Mouse (Mus musculus) liver, adult 2 months (tissue): Measurements from ENCODE around the gene Ttll11. TPM values are rescaled to one million over a fixed set of nuclear protein-coding genes. Genes with fewer than 3 reads are reported as not detected.

Experiments used
- DNase-seq: peaks from one replicate; pipeline ENCODE4 v3.0.0-alpha.2; 2011; ENCODE audit warnings: low read depth, low spot score; ENCODE audit errors: extremely low read depth
- H3K27ac ChIP-seq: fragments of 200-500 bp; replicated peaks from 2 replicates; pipeline ENCODE4 v1.5.1; 2012; ENCODE audit warnings: low read depth, mild to moderate bottlenecking, control low read depth, inconsistent platforms, low read length; ENCODE audit not compliant: insufficient read depth
- H3K27me3 ChIP-seq: fragments of 200-500 bp; 2 replicates; pipeline ENCODE4 v1.6.1; 2012; ENCODE audit warnings: mild to moderate bottlenecking, moderate library complexity, low read length, inconsistent platforms; ENCODE audit not compliant: control insufficient read depth, insufficient read depth
- H3K36me3 ChIP-seq: fragments of 200-500 bp; 2 replicates; pipeline ENCODE4 v1.6.1; 2012; ENCODE audit warnings: low read length, inconsistent platforms; ENCODE audit not compliant: control insufficient read depth, insufficient read depth
- H3K4me1 ChIP-seq: fragments of 200-500 bp; 2 replicates; pipeline ENCODE4 v1.6.1; 2011; ENCODE audit warnings: low read length; ENCODE audit not compliant: control insufficient read depth, insufficient read depth
- H3K4me3 ChIP-seq: fragments of 200-500 bp; 2 replicates; pipeline ENCODE4 v1.5.1; 2011; ENCODE audit warnings: low read depth, mild to moderate bottlenecking, control low read depth, low read length, moderate library complexity; ENCODE audit not compliant: insufficient read depth
- H3K79me2 ChIP-seq: fragments of 200-500 bp; 2 replicates; pipeline ENCODE4 v1.6.1; 2012; ENCODE audit warnings: inconsistent platforms, mild to moderate bottlenecking, low read length, moderate library complexity; ENCODE audit not compliant: control insufficient read depth, insufficient read depth
- H3K9ac ChIP-seq: fragments of 200-500 bp; 2 replicates; pipeline ENCODE4 v1.6.1; 2012; ENCODE audit warnings: low read depth, mild to moderate bottlenecking, control low read depth, inconsistent platforms, low read length
- CTCF ChIP-seq: fragments of 200-500 bp; IDR thresholded peaks from 2 replicates; pipeline ENCODE4 v1.5.1; 2011; ENCODE audit warnings: low read depth, low read length, control low read depth
- POLR2A ChIP-seq: fragments of 200-500 bp; IDR thresholded peaks from 2 replicates; pipeline ENCODE4 v1.6.1; 2011; ENCODE audit warnings: low read length, control low read depth; ENCODE audit not compliant: insufficient read depth; ENCODE audit errors: extremely low read depth
- WGBS: fragments of 180-500 bp; shearing (Covaris S2); methylation state at CpG from one replicate; pipeline ENCODE4 v1.1.7; 2018; 5-methylcytosine and 5-hydroxymethylcytosine counted together
- polyA plus RNA-seq: library from polyadenylated mRNA; depleted of rRNA; stranded (reverse); fragments of >200 nt; gene quantifications from 2 replicates; pipeline ENCODE4 v1.2.3, GENCODE M21; 2012
- total RNA-seq: library from RNA; depleted of rRNA; stranded (reverse); fragments of >200 nt; gene quantifications from 2 replicates; pipeline ENCODE4 v1.2.3, GENCODE M21; 2014

Gene Ttll11
- total and polyA plus RNA-seq, 2 experiments: 0.09 to 0.55 TPM

DNA sequence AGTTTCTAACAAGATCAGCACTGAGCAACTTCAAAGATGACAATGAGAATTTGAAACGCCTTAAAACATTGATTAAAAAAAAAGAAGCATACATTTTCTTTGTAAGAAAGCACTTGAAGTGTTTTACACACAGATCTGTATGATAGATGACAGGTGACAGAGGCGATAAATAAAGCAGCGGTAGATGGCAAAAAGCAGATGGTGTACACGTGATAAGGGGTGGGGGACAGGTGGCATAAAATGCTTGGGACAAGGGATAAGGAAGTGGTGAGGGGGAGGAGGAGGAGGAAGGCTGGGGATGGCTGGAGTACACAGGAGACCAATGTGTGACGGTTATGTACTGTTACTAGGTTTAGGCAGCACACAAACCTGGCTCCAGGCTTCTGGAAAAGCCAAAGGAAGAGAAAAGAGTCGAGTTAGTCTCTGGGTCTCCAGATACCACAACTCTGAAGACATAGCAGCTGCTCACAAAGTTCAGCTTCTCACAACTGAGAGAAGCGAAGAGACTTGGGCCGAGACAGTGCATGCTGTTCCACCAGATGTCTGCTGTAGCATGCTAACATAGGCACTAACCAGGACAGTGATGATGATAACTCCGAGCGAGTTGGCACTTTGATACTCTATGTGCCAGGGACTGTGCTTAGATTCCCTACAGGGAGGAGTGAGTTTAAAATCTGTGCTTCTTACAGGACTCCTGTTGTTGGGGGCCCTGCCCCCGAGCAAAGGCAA lies 140.8 kb downstream of the Ttll11 start:
- no peak overlapping the region for H3K9ac ChIP-seq
- no peak overlapping the region for H3K27ac ChIP-seq
- H3K4me1 ChIP-seq: no peaks in the 10 kb centered on the region; the same call in 1 of the 2 replicates
- H3K4me3 ChIP-seq: no peak overlapping the region
- H3K79me2 ChIP-seq: no peaks in the 10 kb centered on the region
- WGBS: 90% methylated on average over 11 of the region's 11 CpGs
- no peak for DNase-seq
- TF ChIP-seq CTCF: no peak
- no peak for TF ChIP-seq POLR2A
- H3K36me3 ChIP-seq: no peaks in the 10 kb centered on the region
- no peaks in the 10 kb centered on the region for H3K27me3 ChIP-seq

DNA sequence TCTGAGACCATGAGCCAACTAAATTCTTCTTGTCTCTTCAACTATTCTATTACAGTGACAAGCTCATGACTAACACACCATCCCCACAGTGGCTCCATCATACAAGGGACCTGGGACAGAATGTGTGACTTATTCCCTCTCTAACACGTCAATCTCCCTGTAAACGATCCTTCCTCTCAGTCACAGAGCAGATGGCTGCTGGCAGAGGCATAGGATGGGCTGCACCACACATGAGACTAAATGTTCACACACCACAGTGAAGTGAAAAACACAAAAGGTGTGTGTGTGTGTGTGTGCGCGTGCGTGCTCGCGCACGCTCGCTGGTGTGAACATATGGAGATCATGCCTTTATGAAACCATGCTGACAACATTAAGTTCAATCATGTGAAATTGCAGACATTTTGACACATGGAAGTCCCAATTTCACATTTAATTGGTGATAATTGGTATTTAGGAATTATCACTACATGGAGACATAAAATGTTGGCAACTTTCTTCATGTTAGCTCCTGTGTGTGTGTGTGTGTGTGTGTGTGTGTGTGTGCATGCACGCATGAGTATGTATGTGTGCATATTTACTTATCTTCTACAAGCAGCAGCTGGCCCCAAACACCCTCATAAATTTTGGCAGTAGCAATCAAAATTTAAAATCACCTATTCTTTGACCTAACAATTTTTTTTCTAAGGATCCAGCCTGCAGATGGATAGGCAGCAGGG lies 145.4 kb downstream of the Ttll11 start:
- no peak for DNase-seq
- Histone ChIP-seq H3K79me2 (no peaks in the 10 kb centered on the region), H3K9ac (no peak overlapping the region), H3K27me3 (no peaks in the 10 kb centered on the region), H3K4me1 (peaks cover 2% of the 10 kb centered on the region; the same call in 1 of the 2 replicates), H3K27ac (no peak overlapping the region), H3K36me3 (no peaks in the 10 kb centered on the region), H3K4me3 (no peak overlapping the region)
- TF ChIP-seq CTCF (no peak), POLR2A (no peak)
- WGBS: 97% methylated on average over 10 of the region's 10 CpGs

DNA sequence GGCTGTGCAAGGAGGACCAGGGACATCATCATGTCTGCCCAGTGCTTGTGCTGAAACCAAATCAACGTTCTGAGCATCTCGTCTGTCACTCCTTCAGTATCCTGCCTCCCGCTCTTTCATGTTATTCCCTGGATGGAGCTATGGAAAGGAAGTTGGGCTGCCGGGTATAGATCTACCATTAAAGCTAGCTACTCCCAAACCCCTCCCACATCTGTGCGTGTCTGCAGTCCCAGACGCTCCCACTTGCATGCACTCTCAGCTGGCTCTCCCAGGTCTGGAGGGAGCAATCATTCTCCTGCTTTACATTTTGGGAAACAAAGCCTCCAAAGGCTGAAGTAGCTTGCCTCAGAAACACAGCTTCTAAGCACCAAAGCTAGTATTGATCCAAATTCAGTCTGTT lies 146.2 kb downstream of the Ttll11 start:
- DNase-seq: no peak
- Histone ChIP-seq H3K27me3 (no peaks in the 10 kb centered on the region), H3K9ac (no peak overlapping the region), H3K36me3 (no peaks in the 10 kb centered on the region), H3K4me3 (no peak overlapping the region), H3K79me2 (no peaks in the 10 kb centered on the region), H3K27ac (no peak overlapping the region), H3K4me1 (peaks cover 2% of the 10 kb centered on the region; the same call in 1 of the 2 replicates)
- 87% methylated on average over 6 of the region's 6 CpGs for WGBS
- TF ChIP-seq POLR2A (no peak), CTCF (no peak)

DNA sequence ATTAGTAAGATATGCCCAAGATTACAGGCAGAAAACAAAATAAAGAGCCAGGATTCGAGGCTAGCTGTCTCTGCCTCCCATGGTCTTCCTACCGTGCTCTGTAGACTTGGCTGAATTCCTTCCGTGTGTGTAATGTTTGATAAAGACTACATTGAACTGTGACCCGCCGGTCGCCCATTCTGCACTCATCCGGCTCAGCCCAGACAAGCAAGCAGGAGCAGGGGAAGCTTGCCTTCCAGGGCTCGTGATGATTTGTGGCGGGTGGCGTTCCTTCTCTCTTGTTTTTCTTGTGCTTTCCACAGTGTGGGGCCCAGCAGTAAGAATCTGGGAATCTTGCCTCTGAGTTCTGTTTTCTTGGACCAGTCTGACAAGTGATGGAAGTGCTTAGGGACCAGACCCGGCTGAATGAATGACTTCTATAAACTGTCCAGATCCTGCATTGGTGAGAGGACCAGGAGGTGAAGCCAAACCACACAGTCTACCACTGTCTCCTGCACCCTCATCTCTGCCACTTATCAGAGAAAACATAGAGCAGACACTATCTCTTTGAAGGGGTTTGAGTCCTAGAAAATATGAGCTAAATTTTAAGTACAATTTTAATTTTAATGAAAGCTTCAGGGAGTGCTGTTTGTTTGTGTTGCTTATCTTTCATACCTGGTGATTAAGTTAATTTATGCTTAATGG lies 146.8 kb downstream of the Ttll11 start:
- Histone ChIP-seq H3K36me3 (no peaks in the 10 kb centered on the region), H3K4me3 (no peak overlapping the region), H3K79me2 (no peaks in the 10 kb centered on the region), H3K4me1 (peaks cover 2% of the 10 kb centered on the region; the same call in 1 of the 2 replicates), H3K9ac (no peak overlapping the region), H3K27ac (no peak overlapping the region), H3K27me3 (no peaks in the 10 kb centered on the region)
- TF ChIP-seq POLR2A (no peak), CTCF (no peak)
- 9% methylated on average over 11 of the region's 11 CpGs for WGBS
- peak; percentile 68 for DNase-seq

DNA sequence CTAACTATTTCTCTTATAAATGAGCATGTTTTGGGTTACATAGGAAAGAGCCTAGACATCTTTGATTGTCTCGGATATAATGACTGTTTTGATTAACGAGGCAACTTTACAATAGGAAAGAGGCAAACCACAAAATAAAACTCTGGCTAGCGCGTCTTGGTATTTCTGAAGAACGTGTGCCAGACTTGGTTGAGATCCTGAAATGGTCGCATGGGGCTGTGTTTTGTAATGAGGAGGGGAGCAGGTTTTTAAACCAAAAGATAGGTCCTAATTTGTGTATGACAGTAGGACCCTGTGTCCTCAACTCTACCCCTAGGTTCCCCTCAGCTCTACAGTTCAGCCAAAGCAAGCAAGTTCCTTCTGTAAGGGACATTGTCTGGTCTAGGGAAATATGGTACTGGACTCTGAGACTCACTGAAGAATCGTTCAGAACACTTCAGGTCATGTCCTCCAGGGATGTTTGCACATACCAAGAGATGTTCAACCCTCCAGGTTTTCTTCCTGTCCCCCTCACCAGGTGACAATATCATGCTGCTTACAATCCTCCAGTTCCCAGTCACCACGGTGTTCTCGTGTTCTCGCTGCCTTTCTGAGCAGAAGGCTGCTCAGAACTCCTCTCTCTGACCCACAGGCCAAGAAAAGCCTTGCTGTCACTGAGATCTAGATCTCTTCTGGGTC lies 147.7 kb downstream of the Ttll11 start:
- 90% methylated on average over 10 of the region's 10 CpGs for WGBS
- Histone ChIP-seq H3K36me3 (no peaks in the 10 kb centered on the region), H3K79me2 (no peaks in the 10 kb centered on the region), H3K27me3 (no peaks in the 10 kb centered on the region), H3K4me3 (no peak overlapping the region), H3K9ac (no peak overlapping the region), H3K4me1 (peaks cover 2% of the 10 kb centered on the region; the same call in 1 of the 2 replicates), H3K27ac (no peak overlapping the region)
- TF ChIP-seq POLR2A (no peak), CTCF (no peak)
- DNase-seq: no peak
